Mouse (Mus musculus): ENCODE measurements at regions not wholly inside any gene's neighbourhood (a gene's known extent, or its start where the extent isn't known, plus 50 kb on each side); places are given as distances from the start of the nearest gene placed in this dataset.
A peak's percentile ranks its signal among the peaks of the same experiment; 100 is the strongest.

- Histone ChIP-seq H3K27me3 (ENCODE audit: control insufficient read depth, insufficient read depth, low read length, poor library complexity, severe bottlenecking) (no peaks in the 10 kb centered on the region), H3K4me3 (ENCODE audit: low read depth, low read length) (peak overlapping the region; percentile 20; the same call in 1 of the 2 replicates), H3K4me1 (ENCODE audit: control insufficient read depth, insufficient read depth, low read length) (no peaks in the 10 kb centered on the region), H3K36me3 (ENCODE audit: control insufficient read depth, insufficient read depth, low read length, poor library complexity, severe bottlenecking) (no peaks in the 10 kb centered on the region), H3K9ac (ENCODE audit: low read depth, poor library complexity, severe bottlenecking) (no peak overlapping the region), H3K9me3 (replicated peaks; ENCODE audit: control insufficient read depth, insufficient read depth, low read length, poor library complexity, severe bottlenecking) (no peaks in the 10 kb centered on the region), H3K27ac (ENCODE audit: insufficient read depth, low read length) (no peak overlapping the region)
- no peak for TF ChIP-seq POLR2A (IDR thresholded peaks at IDR 0.05; ENCODE audit: insufficient read depth, low read length)
- no peak for TF ChIP-seq CTCF (IDR thresholded peaks at IDR 0.05; ENCODE audit: low read depth, low read length)
- no peak for TF ChIP-seq EP300 (IDR thresholded peaks at IDR 0.05; ENCODE audit: insufficient read depth, low read depth, low read length)
Measured at GRCm38 (mm10) chr5:119370931-119371330, 299.5 kb upstream of the Tbx3 start.

GRCm38 (mm10) chr5:119373774-119374700 lies 296.4 kb upstream of the Tbx3 start:
- no peak overlapping the region for H3K27ac ChIP-seq (ENCODE audit: insufficient read depth, low read length)
- H3K36me3 ChIP-seq (ENCODE audit: control insufficient read depth, insufficient read depth, low read length, poor library complexity, severe bottlenecking) = no peaks in the 10 kb centered on the region
- H3K9me3 ChIP-seq (replicated peaks; ENCODE audit: control insufficient read depth, insufficient read depth, low read length, poor library complexity, severe bottlenecking) = no peaks in the 10 kb centered on the region
- H3K4me3 ChIP-seq (ENCODE audit: low read depth, low read length) = no peak overlapping the region
- TF ChIP-seq EP300 (IDR thresholded peaks at IDR 0.05; ENCODE audit: insufficient read depth, low read depth, low read length) (peak; percentile 37; the same call in 1 of the 2 replicates), POLR2A (IDR thresholded peaks at IDR 0.05; ENCODE audit: insufficient read depth, low read length) (no peak)
- H3K4me1 ChIP-seq (ENCODE audit: control insufficient read depth, insufficient read depth, low read length) = no peaks in the 10 kb centered on the region
- no peaks in the 10 kb centered on the region for H3K27me3 ChIP-seq (ENCODE audit: control insufficient read depth, insufficient read depth, low read length, poor library complexity, severe bottlenecking)
- H3K9ac ChIP-seq (ENCODE audit: low read depth, poor library complexity, severe bottlenecking) = no peak overlapping the region

- no peaks in the 10 kb centered on the region for H3K4me1 ChIP-seq (ENCODE audit: control insufficient read depth, insufficient read depth, low read length)
- TF ChIP-seq POLR2A (IDR thresholded peaks at IDR 0.05; ENCODE audit: insufficient read depth, low read length) (no peak), EP300 (IDR thresholded peaks at IDR 0.05; ENCODE audit: insufficient read depth, low read depth, low read length) (0 out of 2 replicates have a peak, but pooled peaks have one; percentile 45)
- no peak overlapping the region for H3K9ac ChIP-seq (ENCODE audit: low read depth, poor library complexity, severe bottlenecking)
- H3K27ac ChIP-seq (ENCODE audit: insufficient read depth, low read length) = no peak overlapping the region
- H3K27me3 ChIP-seq (ENCODE audit: control insufficient read depth, insufficient read depth, low read length, poor library complexity, severe bottlenecking) = no peaks in the 10 kb centered on the region
- H3K9me3 ChIP-seq (replicated peaks; ENCODE audit: control insufficient read depth, insufficient read depth, low read length, poor library complexity, severe bottlenecking) = no peaks in the 10 kb centered on the region
- H3K36me3 ChIP-seq (ENCODE audit: control insufficient read depth, insufficient read depth, low read length, poor library complexity, severe bottlenecking) = no peaks in the 10 kb centered on the region
- no peak overlapping the region for H3K4me3 ChIP-seq (ENCODE audit: low read depth, low read length)
Measured at GRCm38 (mm10) chr5:119374861-119375260, 295.6 kb upstream of the Tbx3 start.

GRCm38 (mm10) chr5:119378261-119378660 lies 292.2 kb upstream of the Tbx3 start:
- Histone ChIP-seq H3K9ac (ENCODE audit: low read depth, poor library complexity, severe bottlenecking) (no peak overlapping the region), H3K9me3 (replicated peaks; ENCODE audit: control insufficient read depth, insufficient read depth, low read length, poor library complexity, severe bottlenecking) (no peaks in the 10 kb centered on the region), H3K36me3 (ENCODE audit: control insufficient read depth, insufficient read depth, low read length, poor library complexity, severe bottlenecking) (no peaks in the 10 kb centered on the region), H3K27me3 (ENCODE audit: control insufficient read depth, insufficient read depth, low read length, poor library complexity, severe bottlenecking) (no peaks in the 10 kb centered on the region), H3K27ac (ENCODE audit: insufficient read depth, low read length) (no peak overlapping the region), H3K4me1 (ENCODE audit: control insufficient read depth, insufficient read depth, low read length) (no peaks in the 10 kb centered on the region), H3K4me3 (ENCODE audit: low read depth, low read length) (no peak overlapping the region)
- TF ChIP-seq EP300 (IDR thresholded peaks at IDR 0.05; ENCODE audit: insufficient read depth, low read depth, low read length) (no peak), POLR2A (IDR thresholded peaks at IDR 0.05; ENCODE audit: insufficient read depth, low read length) (no peak), CTCF (IDR thresholded peaks at IDR 0.05; ENCODE audit: low read depth, low read length) (no peak)

- H3K27ac ChIP-seq (ENCODE audit: insufficient read depth, low read length) = no peak overlapping the region
- H3K4me3 ChIP-seq (ENCODE audit: low read depth, low read length) = no peak overlapping the region
- H3K9ac ChIP-seq (ENCODE audit: low read depth, poor library complexity, severe bottlenecking) = no peak overlapping the region
- no peaks in the 10 kb centered on the region for H3K36me3 ChIP-seq (ENCODE audit: control insufficient read depth, insufficient read depth, low read length, poor library complexity, severe bottlenecking)
- no peaks in the 10 kb centered on the region for H3K9me3 ChIP-seq (replicated peaks; ENCODE audit: control insufficient read depth, insufficient read depth, low read length, poor library complexity, severe bottlenecking)
- H3K4me1 ChIP-seq (ENCODE audit: control insufficient read depth, insufficient read depth, low read length) = no peaks in the 10 kb centered on the region
- H3K27me3 ChIP-seq (ENCODE audit: control insufficient read depth, insufficient read depth, low read length, poor library complexity, severe bottlenecking) = no peaks in the 10 kb centered on the region
- TF ChIP-seq POLR2A (IDR thresholded peaks at IDR 0.05; ENCODE audit: insufficient read depth, low read length) = no peak
- no peak for TF ChIP-seq EP300 (IDR thresholded peaks at IDR 0.05; ENCODE audit: insufficient read depth, low read depth, low read length)
- no peak for TF ChIP-seq CTCF (IDR thresholded peaks at IDR 0.05; ENCODE audit: low read depth, low read length)
Measured at GRCm38 (mm10) chr5:119379915-119380432, 290.5 kb upstream of the Tbx3 start.

GRCm38 (mm10) chr5:119381495-119381894 lies 289.0 kb upstream of the Tbx3 start:
- Histone ChIP-seq H3K9ac (ENCODE audit: low read depth, poor library complexity, severe bottlenecking) (no peak overlapping the region), H3K4me3 (ENCODE audit: low read depth, low read length) (no peak overlapping the region), H3K27me3 (ENCODE audit: control insufficient read depth, insufficient read depth, low read length, poor library complexity, severe bottlenecking) (no peaks in the 10 kb centered on the region)

More at GRCm38 (mm10) chr5:119381495-119381894, 289.0 kb upstream of the Tbx3 start:
- H3K36me3 ChIP-seq (ENCODE audit: control insufficient read depth, insufficient read depth, low read length, poor library complexity, severe bottlenecking) = no peaks in the 10 kb centered on the region
- no peaks in the 10 kb centered on the region for H3K9me3 ChIP-seq (replicated peaks; ENCODE audit: control insufficient read depth, insufficient read depth, low read length, poor library complexity, severe bottlenecking)
- TF ChIP-seq CTCF (IDR thresholded peaks at IDR 0.05; ENCODE audit: low read depth, low read length) (no peak), EP300 (IDR thresholded peaks at IDR 0.05; ENCODE audit: insufficient read depth, low read depth, low read length) (no peak), POLR2A (IDR thresholded peaks at IDR 0.05; ENCODE audit: insufficient read depth, low read length) (no peak)
- H3K27ac ChIP-seq (ENCODE audit: insufficient read depth, low read length) = no peak overlapping the region
- no peaks in the 10 kb centered on the region for H3K4me1 ChIP-seq (ENCODE audit: control insufficient read depth, insufficient read depth, low read length)

Data from ES-Bruce4 (cell line).